Mouse (Mus musculus) right cerebral cortex, postnatal 36 days (tissue): ENCODE data around the gene Sec11a.

Experiments
- DNase-seq, 2 experiments: peaks; one replicate each; pipeline ENCODE4 v3.0.0; 2022; ENCODE audit warnings: low spot score in 2 of 2, mixed read lengths in 1 of 2

Sec11a gene

DNA sequence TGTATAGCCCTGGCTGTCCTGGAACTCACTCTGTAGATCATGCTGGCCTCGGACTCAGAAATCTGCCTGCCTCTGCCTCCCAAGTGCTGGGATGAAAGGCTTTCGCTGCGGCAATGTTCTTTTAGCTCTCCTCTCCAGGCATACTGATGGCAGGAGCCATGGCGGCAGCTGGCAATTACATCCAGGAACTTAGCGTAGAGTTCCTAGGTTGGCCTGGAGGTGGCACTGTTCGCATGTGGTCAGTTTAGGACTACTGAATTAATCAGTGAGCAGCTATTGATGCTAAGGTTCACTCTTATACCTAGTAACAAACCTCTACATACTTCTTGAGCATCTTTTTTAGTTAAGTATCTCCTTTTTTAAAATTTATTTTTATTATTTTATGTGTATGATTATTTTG is 90.4 kb downstream of the Sec11a start:
- peak; percentile 51 to 56 for DNase-seq

DNA sequence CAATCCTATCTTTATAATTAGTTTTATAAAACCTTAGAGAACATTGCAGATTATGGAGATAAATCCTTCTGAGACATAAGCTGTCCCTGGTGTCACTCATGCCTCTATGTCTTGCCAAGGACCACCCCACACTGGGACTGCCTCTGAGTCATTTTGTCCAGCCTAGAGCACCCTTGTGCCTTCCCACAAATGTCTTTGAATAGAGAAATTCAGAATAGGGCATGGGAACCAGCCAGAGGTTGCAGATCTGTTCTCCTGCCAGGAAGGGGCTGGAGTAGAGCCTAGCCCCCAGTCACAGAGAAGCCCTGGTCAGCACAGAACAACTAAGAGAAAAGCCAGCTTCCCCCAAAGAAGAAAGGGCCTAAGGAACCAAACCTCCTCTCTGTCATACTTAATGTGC is 92.3 kb downstream of the Sec11a start:
- DNase-seq: no peak
